1 mouse cellular context compared by ENCODE assay signal in the genomic region with DNA sequence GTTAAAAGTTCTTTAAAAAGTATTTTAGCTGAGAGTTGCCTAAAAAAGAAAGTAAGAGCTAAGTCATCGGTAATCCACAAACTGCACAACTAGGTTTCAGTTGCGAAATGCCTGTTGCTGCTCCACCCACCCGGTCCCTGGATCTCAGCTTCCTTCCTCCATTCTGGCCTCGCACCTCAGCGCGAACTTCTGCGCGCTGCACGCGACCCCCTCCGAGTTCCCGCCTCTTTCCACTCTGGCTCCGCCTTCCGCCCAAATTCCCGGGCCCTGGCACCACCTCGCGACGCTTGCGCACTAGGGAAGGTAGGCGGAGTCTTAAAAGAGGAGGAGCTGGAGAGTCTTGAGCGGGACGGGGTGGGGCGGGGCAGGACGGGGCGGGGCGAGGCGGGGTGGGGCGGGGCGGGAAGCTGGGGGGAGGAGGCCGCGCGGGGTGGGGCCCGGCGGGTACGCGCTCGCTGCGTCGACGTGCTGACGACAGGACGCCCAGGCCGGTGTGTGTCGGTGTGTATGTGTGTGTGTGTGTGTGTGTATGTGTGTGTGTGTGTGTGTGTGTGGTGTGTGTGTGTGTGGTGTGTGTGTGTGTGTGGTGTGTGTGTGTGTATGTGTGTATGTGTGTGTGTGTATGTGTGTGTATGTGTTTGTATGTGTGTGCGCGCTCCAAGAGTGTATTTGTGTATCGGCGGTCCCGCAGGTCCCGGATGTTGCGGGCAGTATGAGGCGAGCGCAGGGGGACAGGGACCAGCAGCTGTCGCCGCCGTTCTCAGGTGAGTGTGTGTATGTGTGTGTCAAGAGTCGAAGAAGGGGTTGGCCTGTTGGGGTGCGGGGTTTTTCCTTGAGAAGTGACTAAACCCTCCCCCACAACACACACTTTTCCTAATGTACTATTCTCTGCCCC.
TF ChIP-seq lines count a peak whose summit lies in the region.

A gene (plus strand): TSS at position 440 of the 895 bp plus-strand sequence.

TF ChIP-seq in MEL, 35 proteins besides CTCF, POLR2A, EP300 and RAD21 (continued from another document):
- 0 out of 2 replicates have a peak, but pooled peaks have one; percentile 5 for TF ChIP-seq RCOR1 (IDR thresholded peaks at IDR 0.05; ENCODE audit: low read depth, low read length)
- no peak for TF ChIP-seq TAL1 (IDR thresholded peaks at IDR 0.05; ENCODE audit: low read length)
- TF ChIP-seq MAFK (IDR thresholded peaks at IDR 0.05; ENCODE audit: borderline replicate concordance, low read depth, low read length): no peak
- TF ChIP-seq MEF2A (IDR thresholded peaks at IDR 0.05; ENCODE audit: extremely low read depth, insufficient replicate concordance, low read depth, low read length, poor library complexity, severe bottlenecking): no peak
- no peak for TF ChIP-seq SMC3 (IDR thresholded peaks at IDR 0.05; ENCODE audit: low read depth, low read length)
- no peak for TF ChIP-seq USF2 (IDR thresholded peaks at IDR 0.05; ENCODE audit: borderline replicate concordance in 1 of 2, insufficient read depth in 1 of 2, low read depth in 1 of 2, low read length in 2 of 2)
- no peak for TF ChIP-seq ZMIZ1 (IDR thresholded peaks at IDR 0.05; ENCODE audit: low read depth, low read length)
- no peak for TF ChIP-seq KAT2A (conservative IDR thresholded peaks at IDR 0.05; ENCODE audit: low read depth, low read length)
